Mouse (Mus musculus): Measurements from ENCODE around the gene Batf3.

Batf3 gene

GRCm38 (mm10) chr1:191086960-191087359 is 10.7 kb upstream of the Batf3 start:
- DNase-seq = no peak

- DNase-seq = no peak
These were observed 9.7 kb upstream of the Batf3 start for GRCm38 (mm10) chr1:191087955-191088354.

- DNase-seq = no peak
These were observed 8.3 kb upstream of the Batf3 start for GRCm38 (mm10) chr1:191089355-191089754.

GRCm38 (mm10) chr1:191092050-191092449 is 5.6 kb upstream of the Batf3 start:
- DNase-seq = peak; percentile 27

GRCm38 (mm10) chr1:191093578-191093977 is 4.1 kb upstream of the Batf3 start:
- DNase-seq = no peak

GRCm38 (mm10) chr1:191095019-191095418 is 2.6 kb upstream of the Batf3 start:
- DNase-seq = no peak

GRCm38 (mm10) chr1:191096871-191097681 is 571 bp upstream of the Batf3 start:
- peak; percentile 16 for DNase-seq

- no peak for DNase-seq
These were observed 1.5 kb downstream of the Batf3 start for GRCm38 (mm10) chr1:191099114-191099513.

GRCm38 (mm10) chr1:191099772-191100291 is 2.2 kb downstream of the Batf3 start:
- DNase-seq = no peak

- DNase-seq = no peak
These were observed 5.2 kb downstream of the Batf3 start for GRCm38 (mm10) chr1:191102730-191103370.

GRCm38 (mm10) chr1:191105246-191105645 is 7.6 kb downstream of the Batf3 start:
- no peak for DNase-seq

- peak; percentile 18 for DNase-seq
These were observed 9.7 kb downstream of the Batf3 start for GRCm38 (mm10) chr1:191107306-191107705.

GRCm38 (mm10) chr1:191109907-191110306 is 12.3 kb downstream of the Batf3 start:
- DNase-seq = no peak

GRCm38 (mm10) chr1:191111146-191111545 is 13.5 kb downstream of the Batf3 start:
- peak; percentile 30 for DNase-seq

- no peak for DNase-seq
These were observed 17.2 kb downstream of the Batf3 start for GRCm38 (mm10) chr1:191114868-191115267.

- DNase-seq = peak; percentile 16
These were observed 18.0 kb downstream of the Batf3 start for GRCm38 (mm10) chr1:191115514-191116238.

GRCm38 (mm10) chr1:191122744-191123143 is 25.1 kb downstream of the Batf3 start:
- DNase-seq = peak; percentile 48

- no peak for DNase-seq
These were observed 26.0 kb downstream of the Batf3 start for GRCm38 (mm10) chr1:191123696-191124095.

GRCm38 (mm10) chr1:191124288-191124687 is 26.6 kb downstream of the Batf3 start:
- no peak for DNase-seq

- peak; percentile 75 for DNase-seq
These were observed 28.4 kb downstream of the Batf3 start for GRCm38 (mm10) chr1:191125811-191126638.

- no peak for DNase-seq
These were observed 34.0 kb downstream of the Batf3 start for GRCm38 (mm10) chr1:191131692-191132091.

- DNase-seq = no peak
These were observed 34.6 kb downstream of the Batf3 start for GRCm38 (mm10) chr1:191132240-191132639.
